Mouse (Mus musculus): ENCODE data around the gene Chrm1. TPM values are rescaled to one million over a fixed set of nuclear protein-coding genes. Genes with fewer than 3 reads are reported as not detected.
"Not testable (repeated sequence)": the region's sequence is repeated elsewhere in the genome, so short reads cannot be mapped to it uniquely, and the experiment has no call there.

Chrm1 gene
- total and polyA plus RNA-seq, 2 experiments from 2014 or later = 0.80 to 2.4 TPM

GRCm38 (mm10) chr19:8726609-8727390, 63.2 kb downstream of the Chrm1 start:
- peaks cover 14% of the 10 kb centered on the region; the same call in 1 of the 2 replicates for H3K4me1 ChIP-seq (ENCODE audit: insufficient read depth, low read length)
- DNase-seq (ENCODE audit: low spot score) (no peak), ATAC-seq (no peak)
- TF ChIP-seq CTCF (IDR thresholded peaks at IDR 0.05; ENCODE audit: low read depth) = no peak
- no peak overlapping the region for H3K4me2 ChIP-seq (ENCODE audit: low read depth, low read length)
- H3K27ac ChIP-seq = no peak overlapping the region
- peaks cover 22% of the 10 kb centered on the region for H3K36me3 ChIP-seq (ENCODE audit: insufficient read depth, low read length)
- 21% methylated on average over 3 of the region's 3 CpGs for WGBS
- H3K4me3 ChIP-seq (ENCODE audit: low read length) = no peak overlapping the region
- H3K27me3 ChIP-seq (ENCODE audit: insufficient read depth, low read length) = no peaks in the 10 kb centered on the region
- H3K9me3 ChIP-seq (ENCODE audit: low read length) = no peaks in the 10 kb centered on the region
- no peak overlapping the region for H3K9ac ChIP-seq (replicated peaks; ENCODE audit: low read length)

GRCm38 (mm10) chr19:8727495-8728114, 64.0 kb downstream of the Chrm1 start:
- H3K4me3 ChIP-seq (ENCODE audit: low read length) = no peak overlapping the region
- H3K27ac ChIP-seq = no peak overlapping the region
- no peaks in the 10 kb centered on the region for H3K9me3 ChIP-seq (ENCODE audit: low read length)
- 21% methylated on average over 5 of the region's 5 CpGs for WGBS
- H3K9ac ChIP-seq (replicated peaks; ENCODE audit: low read length) = no peak overlapping the region
- ATAC-seq (no peak), DNase-seq (ENCODE audit: low spot score) (no peak)
- no peak overlapping the region for H3K4me2 ChIP-seq (ENCODE audit: low read depth, low read length)
- H3K27me3 ChIP-seq (ENCODE audit: insufficient read depth, low read length) = no peaks in the 10 kb centered on the region
- peaks cover 7% of the 10 kb centered on the region; the same call in 1 of the 2 replicates for H3K4me1 ChIP-seq (ENCODE audit: insufficient read depth, low read length)
- TF ChIP-seq CTCF (IDR thresholded peaks at IDR 0.05; ENCODE audit: low read depth) = no peak
- peaks cover 22% of the 10 kb centered on the region for H3K36me3 ChIP-seq (ENCODE audit: insufficient read depth, low read length)

GRCm38 (mm10) chr19:8728335-8729099, 64.9 kb downstream of the Chrm1 start:
- H3K27ac ChIP-seq; DNase-seq (ENCODE audit: low spot score); H3K9ac ChIP-seq (replicated peaks; ENCODE audit: low read length); H3K27me3 ChIP-seq (ENCODE audit: insufficient read depth, low read length); ATAC-seq; H3K4me1 ChIP-seq (ENCODE audit: insufficient read depth, low read length); H3K9me3 ChIP-seq (ENCODE audit: low read length); H3K4me3 ChIP-seq (ENCODE audit: low read length); H3K4me2 ChIP-seq (ENCODE audit: low read depth, low read length): not testable (repeated sequence)
- 44% methylated on average over 3 of the region's 3 CpGs for WGBS
- H3K36me3 ChIP-seq (ENCODE audit: insufficient read depth, low read length) = peaks cover 22% of the 10 kb centered on the region

Other genes starting within 250 kb of the Chrm1 start
- 15.7 and 18.5 TPM in 2 replicates for gene Slc22a8, start 72.5 kb upstream of the Chrm1 start, total RNA-seq (2014; rRNA removed)
- 18.2 and 19.9 TPM in 2 replicates for gene Slc22a8, start 72.5 kb upstream of the Chrm1 start, polyA plus RNA-seq (2015; fragmentation: Nextera tagmentation; extraction: Ambion mirVana)
- gene Slc22a6, start 45.8 kb upstream of the Chrm1 start, total RNA-seq (2014; rRNA removed) = 9.6 and 13.1 TPM in 2 replicates
- gene Slc22a6, start 45.8 kb upstream of the Chrm1 start, polyA plus RNA-seq (2015; fragmentation: Nextera tagmentation; extraction: Ambion mirVana) = 8.9 and 9.8 TPM in 2 replicates
- gene Slc3a2, start 59.6 kb downstream of the Chrm1 start, total RNA-seq (2014; rRNA removed) = 154 and 155 TPM in 2 replicates
- 235 and 250 TPM in 2 replicates for gene Slc3a2, start 59.6 kb downstream of the Chrm1 start, polyA plus RNA-seq (2015; fragmentation: Nextera tagmentation; extraction: Ambion mirVana)
- 46.7 and 49.7 TPM in 2 replicates for gene Wdr74, start 72.0 kb downstream of the Chrm1 start, total RNA-seq (2014; rRNA removed)
- gene Wdr74, start 72.0 kb downstream of the Chrm1 start, polyA plus RNA-seq (2015; fragmentation: Nextera tagmentation; extraction: Ambion mirVana) = 78.7 and 79.2 TPM in 2 replicates
- gene 1700092M07Rik, start 76.9 kb downstream of the Chrm1 start, total RNA-seq (2014; rRNA removed) = not detected in 2 replicates
- gene 1700092M07Rik, start 76.9 kb downstream of the Chrm1 start, polyA plus RNA-seq (2015; fragmentation: Nextera tagmentation; extraction: Ambion mirVana) = 0.66 and 0.85 TPM in 2 replicates
- 84.4 and 110 TPM in 2 replicates for gene Stx5a, start 77.6 kb downstream of the Chrm1 start, total RNA-seq (2014; rRNA removed)
- gene Stx5a, start 77.6 kb downstream of the Chrm1 start, polyA plus RNA-seq (2015; fragmentation: Nextera tagmentation; extraction: Ambion mirVana) = 95.3 and 104 TPM in 2 replicates
- gene Nxf1, start 93.3 kb downstream of the Chrm1 start, total RNA-seq (2014; rRNA removed) = 47.7 and 51.3 TPM in 2 replicates
- gene Nxf1, start 93.3 kb downstream of the Chrm1 start, polyA plus RNA-seq (2015; fragmentation: Nextera tagmentation; extraction: Ambion mirVana) = 88.3 and 89.5 TPM in 2 replicates
- gene Tmem223, start 107.2 kb downstream of the Chrm1 start, total RNA-seq (2014; rRNA removed) = 269 and 347 TPM in 2 replicates
- 233 and 258 TPM in 2 replicates for gene Tmem223, start 107.2 kb downstream of the Chrm1 start, polyA plus RNA-seq (2015; fragmentation: Nextera tagmentation; extraction: Ambion mirVana)
- gene Tmem179b, start 110.7 kb downstream of the Chrm1 start, total RNA-seq (2014; rRNA removed) = 29.5 and 31.0 TPM in 2 replicates
- gene Tmem179b, start 110.7 kb downstream of the Chrm1 start, polyA plus RNA-seq (2015; fragmentation: Nextera tagmentation; extraction: Ambion mirVana) = 27.0 and 27.7 TPM in 2 replicates
- gene Taf6l, start 122.6 kb downstream of the Chrm1 start, total RNA-seq (2014; rRNA removed) = 30.1 and 38.9 TPM in 2 replicates
- gene Taf6l, start 122.6 kb downstream of the Chrm1 start, polyA plus RNA-seq (2015; fragmentation: Nextera tagmentation; extraction: Ambion mirVana) = 23.3 and 25.9 TPM in 2 replicates
- gene Polr2g, start 134.8 kb downstream of the Chrm1 start, total RNA-seq (2014; rRNA removed) = 52.7 and 78.3 TPM in 2 replicates
- 171 and 178 TPM in 2 replicates for gene Polr2g, start 134.8 kb downstream of the Chrm1 start, polyA plus RNA-seq (2015; fragmentation: Nextera tagmentation; extraction: Ambion mirVana)
- gene Zbtb3, start 138.8 kb downstream of the Chrm1 start, total RNA-seq (2014; rRNA removed) = 5.0 and 7.5 TPM in 2 replicates
- 4.4 and 4.7 TPM in 2 replicates for gene Zbtb3, start 138.8 kb downstream of the Chrm1 start, polyA plus RNA-seq (2015; fragmentation: Nextera tagmentation; extraction: Ambion mirVana)
- 41.0 and 55.2 TPM in 2 replicates for gene Ttc9c, start 155.5 kb downstream of the Chrm1 start, total RNA-seq (2014; rRNA removed)
- 41.1 and 42.5 TPM in 2 replicates for gene Ttc9c, start 155.5 kb downstream of the Chrm1 start, polyA plus RNA-seq (2015; fragmentation: Nextera tagmentation; extraction: Ambion mirVana)
- 19.7 and 20.1 TPM in 2 replicates for gene Hnrnpul2, start 156.2 kb downstream of the Chrm1 start, total RNA-seq (2014; rRNA removed)
- 5.6 TPM in 2 replicates for gene Hnrnpul2, start 156.2 kb downstream of the Chrm1 start, polyA plus RNA-seq (2015; fragmentation: Nextera tagmentation; extraction: Ambion mirVana)
- not detected in 2 replicates for gene AC129217.1, start 166.0 kb downstream of the Chrm1 start, total RNA-seq (2014; rRNA removed)
- not detected in 2 replicates for gene AC129217.1, start 166.0 kb downstream of the Chrm1 start, polyA plus RNA-seq (2015; fragmentation: Nextera tagmentation; extraction: Ambion mirVana)
- 132 and 146 TPM in 2 replicates for gene Bscl2, start 173.7 kb downstream of the Chrm1 start, total RNA-seq (2014; rRNA removed)
- 104 and 107 TPM in 2 replicates for gene Bscl2, start 173.7 kb downstream of the Chrm1 start, polyA plus RNA-seq (2015; fragmentation: Nextera tagmentation; extraction: Ambion mirVana)
- 93.2 and 99.7 TPM in 2 replicates for gene Gng3, start 175.4 kb downstream of the Chrm1 start, total RNA-seq (2014; rRNA removed)
- 591 and 626 TPM in 2 replicates for gene Gng3, start 175.4 kb downstream of the Chrm1 start, polyA plus RNA-seq (2015; fragmentation: Nextera tagmentation; extraction: Ambion mirVana)
- 1.6 TPM in 2 replicates for gene Lrrn4cl, start 187.0 kb downstream of the Chrm1 start, total RNA-seq (2014; rRNA removed)
- gene Lrrn4cl, start 187.0 kb downstream of the Chrm1 start, polyA plus RNA-seq (2015; fragmentation: Nextera tagmentation; extraction: Ambion mirVana) = 1.5 and 1.8 TPM in 2 replicates
- gene Ubxn1, start 207.7 kb downstream of the Chrm1 start, total RNA-seq (2014; rRNA removed) = 60.8 and 67.7 TPM in 2 replicates
- gene Ubxn1, start 207.7 kb downstream of the Chrm1 start, polyA plus RNA-seq (2015; fragmentation: Nextera tagmentation; extraction: Ambion mirVana) = 158 and 164 TPM in 2 replicates
- gene Uqcc3, start 217.1 kb downstream of the Chrm1 start, total RNA-seq (2014; rRNA removed) = 17.9 and 21.1 TPM in 2 replicates
- gene Uqcc3, start 217.1 kb downstream of the Chrm1 start, polyA plus RNA-seq (2015; fragmentation: Nextera tagmentation; extraction: Ambion mirVana) = 64.9 and 77.0 TPM in 2 replicates
- gene Lbhd1, start 219.9 kb downstream of the Chrm1 start, total RNA-seq (2014; rRNA removed) = 3.3 and 5.5 TPM in 2 replicates
- 26.4 and 37.8 TPM in 2 replicates for gene Lbhd1, start 219.9 kb downstream of the Chrm1 start, polyA plus RNA-seq (2015; fragmentation: Nextera tagmentation; extraction: Ambion mirVana)
- gene Gm49403, start 220.1 kb downstream of the Chrm1 start, total RNA-seq (2014; rRNA removed) = not detected in 2 replicates
- not detected in 2 replicates for gene Gm49403, start 220.1 kb downstream of the Chrm1 start, polyA plus RNA-seq (2015; fragmentation: Nextera tagmentation; extraction: Ambion mirVana)
- gene 1810009A15Rik, start 225.1 kb downstream of the Chrm1 start, total RNA-seq (2014; rRNA removed) = 13.6 and 29.8 TPM in 2 replicates
- 37.7 and 38.6 TPM in 2 replicates for gene 1810009A15Rik, start 225.1 kb downstream of the Chrm1 start, polyA plus RNA-seq (2015; fragmentation: Nextera tagmentation; extraction: Ambion mirVana)
- gene Gm49416, start 225.1 kb downstream of the Chrm1 start, total RNA-seq (2014; rRNA removed) = 0.52 and 2.7 TPM in 2 replicates
- gene Gm49416, start 225.1 kb downstream of the Chrm1 start, polyA plus RNA-seq (2015; fragmentation: Nextera tagmentation; extraction: Ambion mirVana) = not detected in 2 replicates
- 40.8 and 46.3 TPM in 2 replicates for gene Ints5, start 229.2 kb downstream of the Chrm1 start, total RNA-seq (2014; rRNA removed)
- 23.2 and 23.8 TPM in 2 replicates for gene Ints5, start 229.2 kb downstream of the Chrm1 start, polyA plus RNA-seq (2015; fragmentation: Nextera tagmentation; extraction: Ambion mirVana)
- 103 and 110 TPM in 2 replicates for gene Ganab, start 234.3 kb downstream of the Chrm1 start, total RNA-seq (2014; rRNA removed)
- gene Ganab, start 234.3 kb downstream of the Chrm1 start, polyA plus RNA-seq (2015; fragmentation: Nextera tagmentation; extraction: Ambion mirVana) = 55.5 and 55.6 TPM in 2 replicates